Mouse (Mus musculus) testis, adult 2 months (tissue): ENCODE measurements around the gene Adm. TPM values are rescaled to one million over a fixed set of nuclear protein-coding genes. Genes with fewer than 3 reads are reported as not detected.
"Not testable (repeated sequence)": the region's sequence is repeated elsewhere in the genome, so short reads cannot be mapped to it uniquely, and the experiment has no call there.

Source experiments
- H3K27ac ChIP-seq: fragments of 200-500 bp; 2 replicates; pipeline ENCODE4 v1.5.1; 2012; ENCODE audit warnings: low read depth, low read length; ENCODE audit not compliant: control insufficient read depth, insufficient read depth
- H3K27me3 ChIP-seq: fragments of 200-500 bp; 2 replicates; pipeline ENCODE4 v1.6.1; 2012; ENCODE audit warnings: mild to moderate bottlenecking, low read length, moderate library complexity; ENCODE audit not compliant: control insufficient read depth, insufficient read depth
- H3K36me3 ChIP-seq: fragments of 200-500 bp; 2 replicates; pipeline ENCODE4 v1.6.1; 2012; ENCODE audit warnings: mild to moderate bottlenecking, low read length; ENCODE audit not compliant: control insufficient read depth, insufficient read depth
- H3K4me1 ChIP-seq: fragments of 200-500 bp; 2 replicates; pipeline ENCODE4 v1.6.1; 2012; ENCODE audit warnings: low read length; ENCODE audit not compliant: control insufficient read depth, insufficient read depth
- H3K4me3 ChIP-seq: fragments of 200-500 bp; 2 replicates; pipeline ENCODE4 v1.5.1; 2012; ENCODE audit warnings: low read depth, mild to moderate bottlenecking, low read length, moderate library complexity, mixed read lengths; ENCODE audit not compliant: control insufficient read depth
- CTCF ChIP-seq: fragments of 200-500 bp; IDR thresholded peaks from 2 replicates; pipeline ENCODE4 v1.5.1; 2012; ENCODE audit warnings: low read depth, mild to moderate bottlenecking, inconsistent platforms, low read length, moderate library complexity; ENCODE audit not compliant: control insufficient read depth, insufficient read depth, insufficient replicate concordance
- POLR2A ChIP-seq: fragments of 200-500 bp; IDR thresholded peaks from 2 replicates; pipeline ENCODE4 v1.6.1; 2012; ENCODE audit warnings: low read depth, mild to moderate bottlenecking, inconsistent platforms, low read length, moderate library complexity; ENCODE audit not compliant: control insufficient read depth
- polyA plus RNA-seq: library from polyadenylated mRNA; depleted of rRNA; stranded (reverse); fragments of >200 nt; gene quantifications from 2 replicates; pipeline ENCODE4 v1.2.3, GENCODE M21; 2012; rRNA removed

Gene Adm
- polyA plus RNA-seq, result 0.30 and 0.94 TPM in 2 replicates

DNA sequence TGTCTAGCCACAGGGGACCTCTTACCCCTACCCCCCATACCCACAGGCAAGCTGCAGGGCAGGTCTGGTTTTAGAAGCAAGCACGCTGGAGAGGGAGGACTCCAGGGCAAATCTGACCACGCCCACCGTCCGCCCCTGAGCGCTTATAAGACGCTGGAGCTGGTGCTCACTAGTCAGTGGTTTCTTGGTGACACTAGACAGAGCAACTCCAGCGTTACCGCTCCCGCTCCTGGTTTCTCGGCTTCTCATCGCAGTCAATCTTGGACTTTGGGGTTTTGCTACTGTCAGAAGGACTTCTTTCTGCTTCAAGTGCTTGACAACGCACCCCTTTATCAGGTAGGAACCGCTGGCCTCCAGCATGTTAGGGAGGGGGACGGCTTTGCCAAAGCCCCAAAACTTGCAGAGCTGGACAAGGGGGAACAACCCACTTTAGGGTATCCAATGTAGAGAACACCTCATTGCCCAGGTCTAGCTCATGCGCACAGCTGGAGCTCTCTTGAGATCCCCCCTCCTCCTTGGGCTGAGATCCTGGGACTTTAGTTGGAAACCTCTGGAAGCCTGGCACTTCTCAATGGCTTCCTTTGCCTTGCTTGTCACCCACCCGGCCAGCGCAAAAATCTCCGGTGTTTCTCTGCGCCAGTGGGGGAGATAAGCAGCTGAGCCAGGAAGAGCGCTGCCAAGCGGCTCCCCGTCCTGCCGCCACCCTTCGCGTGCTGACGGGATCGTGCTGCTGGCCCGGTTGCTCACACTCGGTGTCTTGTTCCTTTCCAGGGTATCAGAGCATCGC, at the start of gene Adm:
TSS of gene Adm (plus strand) at position 176 of the 787 bp plus-strand sequence.
- Histone ChIP-seq H3K4me1 (peaks cover 25% of the 10 kb centered on the region), H3K36me3 (no peaks in the 10 kb centered on the region), H3K4me3 (peak within 1 kb of the TSS; percentile 58), H3K27me3 (no peaks in the 10 kb centered on the region), H3K27ac (no peak within 1 kb of the TSS)
- TF ChIP-seq CTCF (no peak), POLR2A (peak; percentile 48; the same call in 1 of the 2 replicates)

DNA sequence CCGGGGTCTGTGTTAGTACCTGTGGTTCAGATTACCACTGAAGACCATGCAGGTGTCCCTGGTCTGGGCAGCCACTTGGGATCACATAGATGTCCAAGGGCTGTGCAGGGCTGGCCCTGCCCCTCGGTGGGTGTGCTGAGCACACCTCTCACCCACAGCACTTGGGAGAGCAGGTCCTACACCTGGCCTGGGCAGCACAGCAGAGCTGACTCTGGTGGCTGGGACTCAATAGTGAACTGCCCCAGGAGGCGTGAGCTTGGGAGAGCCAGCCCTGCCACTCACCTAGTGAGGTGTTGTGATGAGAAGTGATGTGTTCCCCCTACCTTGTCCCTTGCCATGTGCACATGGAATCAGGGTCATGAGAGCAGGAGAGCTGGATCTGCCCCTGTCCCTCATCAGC, 43.8 kb upstream of the Adm start:
- H3K4me3 ChIP-seq, result no peak overlapping the region
- no peaks in the 10 kb centered on the region for H3K4me1 ChIP-seq
- no peaks in the 10 kb centered on the region for H3K36me3 ChIP-seq
- no peak overlapping the region for H3K27ac ChIP-seq
- TF ChIP-seq CTCF (no peak), POLR2A (no peak)
- no peaks in the 10 kb centered on the region for H3K27me3 ChIP-seq

DNA sequence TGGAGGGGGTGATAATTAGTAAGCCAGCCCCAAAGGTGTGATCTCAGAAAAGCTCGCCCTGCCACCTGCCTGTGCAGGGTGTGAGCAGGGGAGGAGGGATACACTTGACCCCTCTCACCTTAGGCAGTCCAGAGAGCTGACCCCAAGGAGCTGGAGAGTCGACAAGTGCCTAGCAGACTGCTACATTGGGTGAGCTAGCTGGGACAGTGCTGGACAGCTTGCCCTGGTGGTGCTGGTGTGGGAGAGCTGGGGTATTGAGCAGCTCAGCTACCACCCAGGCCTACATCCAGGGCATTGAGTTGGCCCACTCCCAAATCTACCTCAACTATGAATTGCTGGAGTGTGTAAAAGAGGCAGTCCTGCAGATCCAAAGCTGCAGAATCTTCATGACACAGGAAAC, 43.3 kb upstream of the Adm start:
- no peaks in the 10 kb centered on the region for H3K27me3 ChIP-seq
- TF ChIP-seq POLR2A, result no peak
- TF ChIP-seq CTCF, result no peak
- no peak overlapping the region for H3K27ac ChIP-seq
- no peak overlapping the region for H3K4me3 ChIP-seq
- H3K4me1 ChIP-seq, result no peaks in the 10 kb centered on the region
- no peaks in the 10 kb centered on the region for H3K36me3 ChIP-seq

DNA sequence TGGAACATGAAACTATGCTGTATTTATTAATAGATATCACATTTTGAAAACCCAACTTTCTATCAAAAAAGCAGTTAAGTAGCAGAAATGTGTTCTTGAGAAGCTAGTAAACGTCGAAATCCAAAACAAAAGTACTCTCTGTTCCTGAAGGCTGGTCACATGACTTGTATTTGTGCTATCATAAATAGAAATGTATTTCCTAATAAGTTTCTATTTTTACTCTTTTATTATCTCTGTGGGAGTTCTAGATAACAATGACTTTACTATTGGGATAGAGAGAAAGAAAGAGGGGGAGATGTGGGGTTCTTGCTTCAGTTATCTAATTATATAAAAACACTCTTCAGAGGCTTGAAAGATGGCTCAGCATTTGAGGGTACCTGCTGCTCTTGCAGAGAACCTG, 42.2 kb upstream of the Adm start:
- Histone ChIP-seq H3K4me3 (no peak overlapping the region), H3K36me3 (no peaks in the 10 kb centered on the region), H3K27me3 (no peaks in the 10 kb centered on the region), H3K27ac (no peak overlapping the region), H3K4me1 (no peaks in the 10 kb centered on the region)
- TF ChIP-seq CTCF (no peak), POLR2A (no peak)

DNA sequence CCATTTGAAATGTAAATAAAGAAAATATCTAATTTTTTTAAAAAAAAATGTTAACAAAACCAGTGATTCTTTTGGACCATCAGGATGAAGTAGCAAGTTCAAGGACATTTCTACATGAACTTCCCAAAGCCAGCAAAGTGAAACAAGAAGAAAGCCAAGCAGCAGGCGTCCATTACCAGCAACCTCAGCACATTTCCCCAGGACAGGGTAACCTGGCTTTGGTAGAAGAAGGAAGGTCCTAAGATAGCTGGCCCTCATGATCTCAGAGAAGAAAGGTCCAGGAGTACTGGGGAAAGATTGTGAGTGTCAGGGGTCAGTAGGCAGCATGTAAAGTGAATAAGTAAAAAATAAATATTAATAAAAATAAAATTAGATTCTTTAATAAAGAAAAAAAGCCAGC, 39.7 kb upstream of the Adm start:
- Histone ChIP-seq H3K4me3 (no peak overlapping the region), H3K27me3 (no peaks in the 10 kb centered on the region), H3K36me3 (no peaks in the 10 kb centered on the region), H3K27ac (no peak overlapping the region), H3K4me1 (no peaks in the 10 kb centered on the region)
- TF ChIP-seq POLR2A (no peak), CTCF (no peak)

DNA sequence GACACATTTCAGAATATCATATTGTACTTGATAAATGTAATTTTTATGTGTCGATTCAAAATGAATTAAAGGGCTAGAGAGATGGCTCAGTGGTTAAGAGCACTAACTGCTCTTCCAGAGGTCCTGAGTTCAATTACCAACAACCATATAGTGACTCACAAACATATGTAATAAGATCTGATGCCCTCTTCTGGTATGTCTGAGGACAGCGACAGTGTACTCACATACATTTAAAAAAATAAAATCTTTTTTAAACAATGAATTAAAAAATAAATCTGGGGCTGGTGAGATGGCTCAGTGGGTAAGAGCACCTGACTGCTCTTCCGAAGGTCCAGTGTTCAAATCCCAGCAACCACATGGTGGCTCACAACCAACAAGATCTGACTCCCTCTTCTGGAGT, 33.5 kb upstream of the Adm start:
- H3K27ac ChIP-seq, H3K4me1 ChIP-seq, H3K36me3 ChIP-seq, H3K27me3 ChIP-seq, H3K4me3 ChIP-seq: not testable (repeated sequence)

DNA sequence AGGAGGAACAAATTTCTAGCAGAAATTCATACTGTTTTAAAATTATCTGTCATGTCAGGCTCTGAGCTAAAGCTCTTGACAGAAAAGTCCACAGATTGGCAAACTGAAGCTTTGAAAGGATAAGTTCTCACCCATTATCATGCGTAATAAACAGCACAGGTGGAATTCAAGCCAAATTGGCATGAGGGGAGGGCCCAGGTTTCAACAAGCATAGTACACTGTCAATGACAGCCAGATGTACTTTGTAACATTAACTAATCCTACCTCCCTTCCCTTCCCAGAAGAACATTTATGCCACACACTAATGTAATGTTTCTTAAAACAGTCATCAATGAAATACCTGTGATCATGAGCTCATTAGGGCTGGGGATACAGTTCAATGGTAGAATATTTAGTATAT, 30.3 kb upstream of the Adm start:
- Histone ChIP-seq H3K27me3 (no peaks in the 10 kb centered on the region), H3K4me3 (no peak overlapping the region), H3K36me3 (no peaks in the 10 kb centered on the region), H3K27ac (no peak overlapping the region), H3K4me1 (no peaks in the 10 kb centered on the region)
- TF ChIP-seq POLR2A (no peak), CTCF (no peak)

GRCm38 (mm10) chr7:110605476-110605875, 22.0 kb upstream of the Adm start:
- Histone ChIP-seq H3K4me3 (no peak overlapping the region), H3K4me1 (no peaks in the 10 kb centered on the region), H3K27me3 (no peaks in the 10 kb centered on the region), H3K27ac (no peak overlapping the region), H3K36me3 (no peaks in the 10 kb centered on the region)
- TF ChIP-seq CTCF, result no peak
